Mouse (Mus musculus) megakaryocyte, embryonic 14.5 days (primary cell): Measurements from ENCODE around the gene Tmcc3. TPM values are rescaled to one million over a fixed set of nuclear protein-coding genes. Genes with fewer than 3 reads are reported as not detected.

ENCODE experiments used
- H3K27me3 ChIP-seq: replicated peaks from 2 replicates; pipeline ENCODE3; 2012; ENCODE audit warnings: inconsistent platforms
- H3K36me3 ChIP-seq: replicated peaks from 2 replicates; pipeline ENCODE3; 2012; ENCODE audit warnings: low read length, inconsistent platforms, mixed read lengths
- H3K4me1 ChIP-seq: 2 replicates; pipeline ENCODE4 v1.6.1; 2012; ENCODE audit warnings: inconsistent platforms
- H3K4me3 ChIP-seq: replicated peaks from 2 replicates; pipeline ENCODE3; 2012; ENCODE audit warnings: moderate library complexity, mild to moderate bottlenecking, inconsistent platforms
- H3K9me3 ChIP-seq: 2 replicates; pipeline ENCODE4 v1.6.1; 2012; ENCODE audit warnings: inconsistent platforms
- FLI1 ChIP-seq: IDR thresholded peaks from 2 replicates; pipeline ENCODE4 v1.6.1; 2012; ENCODE audit warnings: low read length, inconsistent platforms, mixed read lengths
- GATA1 ChIP-seq: IDR thresholded peaks from 3 replicates; pipeline ENCODE4 v1.6.1; 2012; ENCODE audit warnings: mixed read lengths, low read length, inconsistent platforms, borderline replicate concordance
- polyA plus RNA-seq: library from polyadenylated mRNA; stranded (reverse); fragments of >175 nt; gene quantifications from 2 replicates; pipeline ENCODE4 v1.2.3, GENCODE M21; 2012; ENCODE audit warnings: low replicate concordance; ENCODE audit not compliant: insufficient read depth

The Tmcc3 gene
- polyA plus RNA-seq, 1 experiment: 0.84 TPM

DNA sequence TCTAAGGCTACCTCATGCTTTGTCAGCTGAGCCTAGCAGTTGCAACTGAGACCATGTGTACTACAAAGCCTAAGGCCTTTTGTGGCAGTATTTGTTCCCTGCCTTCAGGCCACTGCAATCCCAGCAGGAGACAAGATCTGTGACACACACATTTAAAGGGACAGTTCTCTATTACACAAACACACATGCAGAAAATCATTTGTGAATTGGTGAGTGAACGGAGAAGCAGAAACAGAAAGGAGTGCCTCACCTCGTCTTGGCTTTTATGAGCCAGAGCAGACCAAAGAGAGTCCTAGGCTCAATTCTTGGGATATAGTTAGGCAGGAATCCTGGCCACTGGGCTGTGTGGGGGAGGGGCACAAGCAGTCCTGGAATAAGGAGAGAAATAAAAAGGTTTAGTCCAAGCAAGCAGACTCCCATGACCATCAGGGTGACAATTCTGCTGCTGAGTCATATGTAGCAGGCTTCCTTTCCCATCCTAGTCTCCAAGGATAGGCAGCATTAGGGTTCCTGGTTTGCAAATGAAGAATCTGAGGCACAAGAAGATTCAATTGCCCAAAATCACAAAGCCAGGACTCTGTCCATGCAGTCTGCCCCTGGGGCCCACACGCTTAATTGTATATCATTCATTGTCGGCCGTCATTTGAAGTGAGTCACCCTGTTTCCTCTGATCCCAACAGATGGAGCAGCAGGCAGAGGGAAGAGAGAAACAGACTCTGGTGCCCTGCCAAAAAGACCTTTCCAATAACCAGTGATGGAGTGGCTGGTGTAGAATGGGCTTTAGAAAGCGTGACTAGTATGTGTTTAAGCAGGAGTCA lies 16.6 kb upstream of the Tmcc3 start:
- no peaks in the 10 kb centered on the region for H3K4me1 ChIP-seq
- H3K4me3 ChIP-seq: no peak overlapping the region
- peaks cover 11% of the 10 kb centered on the region for H3K27me3 ChIP-seq
- no peaks in the 10 kb centered on the region for H3K36me3 ChIP-seq
- peaks cover 5% of the 10 kb centered on the region for H3K9me3 ChIP-seq
- TF ChIP-seq GATA1: no peak
- no peak for TF ChIP-seq FLI1

DNA sequence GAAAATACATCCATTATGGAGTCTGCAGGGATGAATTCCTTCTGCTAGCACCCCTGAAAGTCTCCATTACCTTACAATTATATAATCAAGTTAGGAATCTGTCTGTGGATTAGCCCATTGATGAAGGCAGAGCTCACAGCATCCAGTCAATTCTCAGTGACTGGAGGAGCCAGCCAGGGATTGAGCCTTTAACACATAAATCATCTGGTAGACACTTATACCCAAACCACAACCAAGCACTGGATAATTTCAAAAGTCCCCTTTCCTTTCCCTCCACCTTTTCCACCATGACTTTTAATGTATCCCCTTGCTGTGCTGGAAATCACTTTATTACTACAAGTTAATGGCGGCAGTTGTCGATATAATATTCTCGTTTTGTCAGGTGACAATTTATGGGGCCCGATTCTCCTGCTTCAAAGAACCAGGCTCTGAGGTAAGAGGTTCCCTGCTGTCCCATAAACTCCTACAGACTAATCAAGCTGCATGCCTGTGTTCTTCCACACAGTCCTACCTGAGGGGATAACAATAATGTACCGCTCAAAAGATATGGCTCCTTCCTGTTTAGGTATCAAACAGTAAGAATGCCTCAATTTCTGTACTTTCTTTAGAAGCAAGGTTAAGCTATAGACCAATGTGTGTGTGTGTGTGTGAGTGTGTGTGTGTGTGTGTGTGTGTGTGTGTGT lies 15.7 kb upstream of the Tmcc3 start:
- Histone ChIP-seq H3K4me1 (no peaks in the 10 kb centered on the region), H3K9me3 (peaks cover 8% of the 10 kb centered on the region), H3K27me3 (peaks cover 11% of the 10 kb centered on the region), H3K4me3 (no peak overlapping the region), H3K36me3 (no peaks in the 10 kb centered on the region)
- no peak for TF ChIP-seq FLI1
- no peak for TF ChIP-seq GATA1

DNA sequence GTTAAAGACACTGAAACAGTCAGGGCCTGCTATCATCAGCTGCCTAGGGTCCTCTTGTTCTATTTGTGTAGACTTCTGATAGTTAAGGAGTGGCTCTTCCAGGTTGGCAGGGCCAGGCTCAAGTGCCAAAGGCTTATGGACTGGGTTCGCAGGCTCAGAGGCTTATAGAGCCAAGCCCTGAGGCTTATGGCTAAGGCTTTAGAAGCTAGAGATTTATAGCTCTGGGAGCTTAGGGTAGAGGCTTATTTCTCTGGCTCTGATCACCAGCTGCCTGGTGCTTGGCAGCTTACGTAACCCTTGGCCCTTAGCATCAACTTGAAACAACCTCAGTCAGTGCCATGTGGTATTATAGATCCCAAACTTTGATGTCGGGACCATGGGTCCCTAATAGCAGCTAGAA lies 13.3 kb upstream of the Tmcc3 start, which contains the start of gene Gm4792:
Gene Gm4792, minus strand, starts transcription at position 233 of the 400 bp plus-strand sequence.
- Histone ChIP-seq H3K4me3 (no peak within 1 kb of the TSS), H3K9me3 (peaks cover 8% of the 10 kb centered on the region), H3K27me3 (peaks cover 11% of the 10 kb centered on the region), H3K4me1 (no peaks in the 10 kb centered on the region), H3K36me3 (no peaks in the 10 kb centered on the region)
- TF ChIP-seq FLI1 (no peak), GATA1 (no peak)

DNA sequence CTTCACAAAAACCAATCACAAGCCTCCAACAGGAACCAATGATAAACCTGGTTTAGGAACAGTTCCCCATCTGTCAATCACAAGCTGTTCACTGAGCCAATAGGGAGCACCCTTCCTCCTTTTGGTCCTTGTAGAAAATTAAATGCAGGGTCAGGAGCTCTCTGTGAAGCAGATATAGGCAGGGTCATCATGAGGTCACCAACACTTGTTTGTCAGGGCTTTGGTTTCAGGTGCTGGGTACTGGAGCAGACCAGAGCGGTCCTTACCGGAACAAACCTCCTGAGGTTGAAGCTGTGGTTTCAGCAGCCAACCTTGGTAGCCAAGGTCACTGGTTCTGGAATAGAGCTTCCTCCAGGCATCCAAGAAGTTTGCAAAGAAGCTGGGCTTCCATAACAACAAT lies 12.4 kb upstream of the Tmcc3 start:
- no peaks in the 10 kb centered on the region for H3K4me1 ChIP-seq
- peaks cover 11% of the 10 kb centered on the region for H3K27me3 ChIP-seq
- TF ChIP-seq FLI1: no peak
- TF ChIP-seq GATA1: no peak
- H3K4me3 ChIP-seq: no peak overlapping the region
- peaks cover 8% of the 10 kb centered on the region for H3K9me3 ChIP-seq
- H3K36me3 ChIP-seq: no peaks in the 10 kb centered on the region

DNA sequence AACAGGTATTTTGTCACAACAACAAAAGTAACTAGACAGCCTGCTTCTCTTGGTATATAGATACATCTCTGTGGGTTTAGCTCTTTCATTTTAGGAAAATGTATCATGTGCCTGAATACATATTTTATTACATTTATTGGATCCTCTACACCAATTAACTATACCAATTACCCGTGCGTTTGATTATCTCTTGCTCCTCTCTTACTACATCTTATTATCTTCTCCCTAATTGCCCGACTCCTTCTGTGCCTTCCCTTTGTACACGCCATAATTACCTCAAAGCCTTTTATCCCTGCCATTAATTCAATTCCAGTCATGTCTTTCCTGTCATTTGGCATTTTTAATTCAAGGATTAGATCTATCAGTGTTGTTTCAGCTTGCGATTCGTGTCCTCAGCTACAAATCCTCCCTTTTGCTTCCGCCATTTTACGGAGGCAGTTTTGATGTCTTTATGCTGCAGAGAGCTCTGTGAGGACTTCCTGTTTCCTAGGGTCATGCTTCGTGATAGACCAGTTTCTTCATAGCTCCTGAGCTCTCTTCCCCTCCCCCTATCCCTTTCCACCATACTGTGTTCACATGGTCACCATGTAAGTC lies 7.6 kb upstream of the Tmcc3 start:
- TF ChIP-seq GATA1: no peak
- no peak for TF ChIP-seq FLI1
- no peaks in the 10 kb centered on the region for H3K4me1 ChIP-seq
- H3K4me3 ChIP-seq: no peak overlapping the region
- no peaks in the 10 kb centered on the region for H3K36me3 ChIP-seq
- peaks cover 21% of the 10 kb centered on the region for H3K9me3 ChIP-seq
- no peaks in the 10 kb centered on the region for H3K27me3 ChIP-seq

DNA sequence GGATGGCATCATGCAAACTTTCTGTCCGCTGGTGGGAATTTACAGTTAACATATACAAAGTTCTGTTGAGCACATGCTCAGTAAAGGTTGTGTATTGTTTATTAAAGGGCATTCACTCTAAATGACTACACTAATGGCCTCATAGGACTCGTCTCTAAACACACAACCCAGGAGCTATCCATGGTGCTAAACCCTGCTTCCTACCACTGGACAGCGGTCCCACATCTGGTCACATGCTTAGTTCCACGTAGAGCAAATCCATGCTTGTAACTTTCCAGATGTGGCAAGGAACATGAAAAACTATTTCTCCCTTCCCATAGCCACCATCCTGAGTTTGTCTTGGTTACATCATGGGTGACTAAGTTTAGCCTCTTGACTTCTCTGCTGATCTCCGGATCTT lies 6.2 kb upstream of the Tmcc3 start:
- TF ChIP-seq GATA1 (no peak), FLI1 (no peak)

DNA sequence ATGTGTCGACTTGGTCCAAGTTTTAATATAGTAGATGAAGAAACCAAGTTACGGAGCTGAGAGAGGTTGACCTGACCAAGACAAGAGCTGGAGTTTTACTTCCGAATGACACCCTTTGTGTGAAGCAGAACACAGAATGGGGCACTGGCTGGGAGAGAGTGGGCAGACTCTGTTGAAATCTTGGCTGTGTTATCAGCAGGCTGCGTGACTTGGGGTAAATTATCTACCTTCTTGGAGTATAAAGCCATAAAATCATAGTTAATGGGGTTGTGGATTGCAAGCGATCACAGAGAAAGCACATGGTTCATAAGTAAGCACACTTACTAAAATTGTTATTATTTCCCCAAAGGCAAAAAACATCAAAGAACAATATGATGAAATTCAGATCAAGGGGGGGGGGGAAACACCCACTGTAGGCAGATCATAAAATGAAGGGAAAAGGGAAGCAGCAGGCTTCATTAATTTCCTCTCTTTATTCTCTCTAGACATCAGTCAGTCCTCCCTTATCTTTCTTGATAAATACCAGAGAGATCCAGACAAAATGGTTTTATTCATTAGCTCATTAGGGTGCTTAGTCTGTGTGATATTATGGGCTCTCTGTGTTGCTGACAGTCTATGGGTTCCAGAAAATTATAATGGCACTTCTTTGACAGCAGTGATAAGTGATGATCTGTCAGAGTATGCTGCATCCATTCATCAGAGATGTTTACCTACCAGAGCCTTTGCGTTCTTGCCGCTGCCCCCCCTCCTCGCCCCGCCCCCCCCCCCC lies 1.1 kb upstream of the Tmcc3 start:
- Histone ChIP-seq H3K27me3 (peaks cover 34% of the 10 kb centered on the region), H3K9me3 (peaks cover 31% of the 10 kb centered on the region), H3K4me3 (no peak overlapping the region), H3K36me3 (no peaks in the 10 kb centered on the region), H3K4me1 (peaks cover 12% of the 10 kb centered on the region)
- no peak for TF ChIP-seq FLI1
- TF ChIP-seq GATA1: no peak

More for the DNA sequence above, 6.2 kb upstream of the Tmcc3 start:
- Histone ChIP-seq H3K9me3 (peaks cover 20% of the 10 kb centered on the region), H3K4me1 (no peaks in the 10 kb centered on the region), H3K4me3 (no peak overlapping the region), H3K36me3 (no peaks in the 10 kb centered on the region), H3K27me3 (peaks cover 5% of the 10 kb centered on the region)

DNA sequence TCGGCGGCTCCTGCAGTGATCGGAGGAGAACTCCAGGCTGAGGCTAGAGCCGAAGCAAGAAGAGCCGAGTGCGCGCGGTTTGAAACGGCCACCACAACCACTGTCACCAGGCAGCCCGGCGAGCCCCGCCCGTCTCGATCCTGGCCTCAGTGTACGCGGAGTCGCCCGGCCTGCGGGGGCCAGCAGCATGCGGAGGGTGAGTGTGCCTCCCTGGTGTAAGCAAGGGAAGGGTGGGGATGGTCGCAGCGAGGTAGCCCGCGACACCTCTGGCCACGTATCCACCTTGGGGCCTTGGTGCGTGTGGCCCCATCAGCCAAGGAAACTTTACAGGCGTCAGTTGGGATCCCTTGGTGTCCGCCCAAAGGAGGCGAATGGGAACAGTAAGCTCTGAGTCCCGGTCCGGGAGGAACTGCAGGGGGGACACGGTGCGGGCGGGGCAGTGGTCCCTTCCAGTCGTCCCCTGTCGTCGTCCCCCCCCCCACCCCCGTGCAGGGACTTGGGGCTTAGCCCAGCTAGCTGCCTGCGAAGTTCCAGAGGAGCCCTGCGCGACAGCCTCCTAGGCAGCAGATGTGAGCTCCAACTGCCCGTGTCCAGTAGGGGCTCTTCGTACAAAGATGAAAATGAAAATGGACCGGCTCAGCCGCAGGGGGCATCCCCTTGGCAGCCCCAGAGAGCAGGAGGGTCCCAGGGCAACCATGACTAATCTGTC lies 412 bp downstream of the Tmcc3 start:
- Histone ChIP-seq H3K9me3 (peaks cover 26% of the 10 kb centered on the region), H3K4me3 (peak overlapping the region; percentile 90), H3K27me3 (peaks cover 34% of the 10 kb centered on the region), H3K36me3 (no peaks in the 10 kb centered on the region), H3K4me1 (peaks cover 12% of the 10 kb centered on the region)
- TF ChIP-seq GATA1 (no peak), FLI1 (no peak)

DNA sequence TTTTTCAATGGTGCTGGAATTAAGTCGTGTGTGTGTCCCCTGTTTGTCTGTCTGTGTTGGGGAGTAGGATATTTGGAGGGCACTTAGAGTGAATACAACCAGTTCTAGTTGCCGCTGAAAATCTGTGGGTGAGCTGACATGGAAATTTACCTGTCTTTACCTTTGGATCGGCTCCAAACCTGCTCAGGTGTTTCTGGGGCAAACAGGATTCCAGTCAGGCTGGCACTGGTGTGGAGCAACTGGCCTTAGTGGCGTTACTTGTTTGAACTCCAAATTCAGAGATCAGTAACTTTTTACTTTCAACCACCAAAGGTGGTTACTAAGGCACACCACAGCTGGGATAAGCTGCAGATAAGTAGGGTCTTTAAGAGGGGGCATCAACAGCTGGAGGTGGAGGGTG lies 1.4 kb downstream of the Tmcc3 start:
- H3K27me3 ChIP-seq: peaks cover 34% of the 10 kb centered on the region
- peaks cover 12% of the 10 kb centered on the region for H3K4me1 ChIP-seq
- TF ChIP-seq FLI1: no peak
- no peak for TF ChIP-seq GATA1
- peaks cover 23% of the 10 kb centered on the region for H3K9me3 ChIP-seq
- no peaks in the 10 kb centered on the region for H3K36me3 ChIP-seq
- no peak overlapping the region for H3K4me3 ChIP-seq
